Mouse (Mus musculus) gastrocnemius, postnatal 10 days (tissue): ENCODE results near the gene Cdkn1a. TPM values are rescaled to one million over a fixed set of nuclear protein-coding genes. Genes with fewer than 3 reads are reported as not detected.
"Not testable (repeated sequence)": the region's sequence is repeated elsewhere in the genome, so short reads cannot be mapped to it uniquely, and the experiment has no call there.

Experiments used
- DNase-seq: peaks from one replicate; pipeline ENCODE4 v3.0.0; 2021; ENCODE audit warnings: mixed read lengths
- total RNA-seq, 2 experiments: library from RNA; stranded (reverse); gene quantifications; 2 replicates each; pipeline ENCODE4 v1.2.3; 2021

Cdkn1a gene
- total RNA-seq, 2 experiments from 2014 or later = 43.0 to 46.3 TPM

GRCm38 (mm10) chr17:29058487-29058886 lies 32.3 kb upstream of the Cdkn1a start:
- DNase-seq = no peak

GRCm38 (mm10) chr17:29059581-29059980 lies 31.2 kb upstream of the Cdkn1a start:
- no peak for DNase-seq

GRCm38 (mm10) chr17:29060946-29061345 lies 29.8 kb upstream of the Cdkn1a start:
- DNase-seq = no peak

- DNase-seq = no peak
These were observed 28.4 kb upstream of the Cdkn1a start for GRCm38 (mm10) chr17:29062119-29063035.

- no peak for DNase-seq
These were observed 27.4 kb upstream of the Cdkn1a start for GRCm38 (mm10) chr17:29063121-29063987.

GRCm38 (mm10) chr17:29063988-29064285 lies 26.8 kb upstream of the Cdkn1a start:
- DNase-seq = no peak

GRCm38 (mm10) chr17:29065245-29065940 lies 25.4 kb upstream of the Cdkn1a start:
- no peak for DNase-seq

GRCm38 (mm10) chr17:29065971-29066370 lies 24.8 kb upstream of the Cdkn1a start:
- no peak for DNase-seq

GRCm38 (mm10) chr17:29067416-29067815 lies 23.4 kb upstream of the Cdkn1a start:
- DNase-seq = not testable (repeated sequence)

- DNase-seq = no peak
These were observed 22.9 kb upstream of the Cdkn1a start for GRCm38 (mm10) chr17:29067847-29068246.

GRCm38 (mm10) chr17:29069063-29069462 lies 21.7 kb upstream of the Cdkn1a start:
- DNase-seq = no peak

GRCm38 (mm10) chr17:29071820-29072219 lies 19.0 kb upstream of the Cdkn1a start:
- no peak for DNase-seq

- no peak for DNase-seq
These were observed 18.0 kb upstream of the Cdkn1a start for GRCm38 (mm10) chr17:29072701-29073307.

GRCm38 (mm10) chr17:29073313-29073712 lies 17.5 kb upstream of the Cdkn1a start:
- DNase-seq = no peak

GRCm38 (mm10) chr17:29074085-29074484 lies 16.7 kb upstream of the Cdkn1a start:
- no peak for DNase-seq

GRCm38 (mm10) chr17:29076235-29076634 lies 14.5 kb upstream of the Cdkn1a start:
- no peak for DNase-seq

- DNase-seq = peak; percentile 48
These were observed 12.8 kb upstream of the Cdkn1a start for GRCm38 (mm10) chr17:29077786-29078509.

GRCm38 (mm10) chr17:29078519-29079383 lies 12.0 kb upstream of the Cdkn1a start:
- DNase-seq = peak; percentile 57

- no peak for DNase-seq
These were observed 9.8 kb upstream of the Cdkn1a start for GRCm38 (mm10) chr17:29080758-29081617.
